Mouse (Mus musculus) limb, embryonic 14.5 days (tissue): ENCODE results near the gene Kcnab2. TPM values are rescaled to one million over a fixed set of nuclear protein-coding genes. Genes with fewer than 3 reads are reported as not detected.

Experiments used
- ATAC-seq: fragments of 200-750 bp; cut with Nextera tagmentation; 2 replicates; pipeline ENCODE4 v1.8.0; 2017; ENCODE audit warnings: low read depth, moderate number of reproducible peaks, moderate TSS enrichment; ENCODE audit not compliant: low FRiP score
- DNase-seq: peaks from one replicate; pipeline ENCODE4 v3.0.0-alpha.2; 2015; ENCODE audit warnings: low spot score
- H3K27ac ChIP-seq: fragments of 300-500 bp; sonication (generic); replicated peaks from 2 replicates; pipeline ENCODE4 v1.5.1; 2014; ENCODE audit warnings: low read depth, mild to moderate bottlenecking, low read length, moderate library complexity, mixed read lengths
- H3K27me3 ChIP-seq: fragments of 300-500 bp; sonication (generic); 2 replicates; pipeline ENCODE4 v1.6.1; 2014; ENCODE audit warnings: low read length, mixed read lengths; ENCODE audit not compliant: control insufficient read depth, insufficient read depth
- H3K36me3 ChIP-seq: fragments of 300-500 bp; sonication (generic); 2 replicates; pipeline ENCODE4 v1.6.1; 2014; ENCODE audit warnings: mild to moderate bottlenecking, low read length, moderate library complexity, mixed read lengths; ENCODE audit not compliant: control insufficient read depth, insufficient read depth
- H3K4me1 ChIP-seq: fragments of 300-500 bp; sonication (generic); 2 replicates; pipeline ENCODE4 v1.6.1; 2014; ENCODE audit warnings: antibody characterized with exemption, low read length, mixed read lengths; ENCODE audit not compliant: control insufficient read depth, insufficient read depth
- H3K4me2 ChIP-seq: fragments of 300-500 bp; sonication (generic); replicated peaks from 2 replicates; pipeline ENCODE4 v1.6.1; 2014; ENCODE audit warnings: low read depth, mild to moderate bottlenecking, low read length, moderate library complexity; ENCODE audit not compliant: severe bottlenecking
- H3K4me3 ChIP-seq: fragments of 300-500 bp; sonication (generic); replicated peaks from 2 replicates; pipeline ENCODE4 v1.5.1; 2014; ENCODE audit warnings: low read length
- H3K9ac ChIP-seq: fragments of 300-500 bp; sonication (generic); 2 replicates; pipeline ENCODE4 v1.6.1; 2014; ENCODE audit warnings: mild to moderate bottlenecking, low read depth, low read length, moderate library complexity; ENCODE audit not compliant: severe bottlenecking
- H3K9me3 ChIP-seq: fragments of 300-500 bp; sonication (generic); 2 replicates; pipeline ENCODE4 v1.6.1; 2016; ENCODE audit warnings: low read length; ENCODE audit not compliant: control insufficient read depth
- POLR2A ChIP-seq: fragments of 200-500 bp; IDR thresholded peaks from 2 replicates; pipeline ENCODE4 v1.8.0; 2012; ENCODE audit warnings: inconsistent platforms, mild to moderate bottlenecking, moderate library complexity, borderline replicate concordance; ENCODE audit not compliant: insufficient read depth, insufficient read length; ENCODE audit errors: extremely low read depth
- WGBS: fragments of 180-500 bp; shearing (Covaris S2); extraction: QIAGEN DNeasy Blood & Tissue Kit; methylation state at CpG from one replicate; pipeline ENCODE4 v1.1.7; 2014; 5-methylcytosine and 5-hydroxymethylcytosine counted together
- polyA plus RNA-seq, 2 experiments: library from polyadenylated mRNA; depleted of rRNA in 1 of 2; stranded (reverse) in 1 of 2; unstranded in 1 of 2; fragments of >200 nt; fragmentation: Nextera tagmentation in 1 of 2; extraction: Ambion mirVana in 1 of 2; gene quantifications; 2 replicates each; pipeline versions ENCODE4 v1.2.1 to v1.2.3; 2012 to 2014

The Kcnab2 gene
- polyA plus RNA-seq, 2 experiments = 4.6 to 7.2 TPM

DNA sequence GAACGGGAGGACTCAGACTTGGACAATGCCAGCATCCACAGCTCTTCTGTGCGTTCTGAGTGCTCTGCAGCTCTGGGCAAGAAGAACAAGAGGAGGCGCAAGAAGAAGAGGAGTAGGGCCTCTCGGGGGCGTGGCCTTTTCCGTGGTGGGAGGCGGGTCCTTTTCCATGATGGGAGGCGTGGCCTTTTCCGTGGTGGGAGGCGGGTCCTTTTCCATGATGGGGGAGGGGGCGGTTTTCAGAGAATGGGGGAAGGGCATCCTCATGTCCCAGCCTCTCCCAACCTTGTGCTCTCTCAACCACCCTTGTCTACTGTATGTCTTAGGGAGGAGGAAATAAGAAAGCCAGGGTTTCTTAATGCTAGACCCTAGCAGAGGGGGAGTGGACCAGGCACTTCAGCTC lies 118.0 kb downstream of the Kcnab2 start:
- H3K9me3 ChIP-seq = no peaks in the 10 kb centered on the region
- H3K9ac ChIP-seq = no peak overlapping the region
- no peaks in the 10 kb centered on the region for H3K36me3 ChIP-seq
- no peak for DNase-seq
- no peak overlapping the region for H3K27ac ChIP-seq
- ATAC-seq = no peak
- H3K4me2 ChIP-seq = no peak overlapping the region
- no peak for TF ChIP-seq POLR2A
- no peaks in the 10 kb centered on the region for H3K4me1 ChIP-seq
- H3K4me3 ChIP-seq = no peak overlapping the region
- WGBS = 8% methylated on average over 8 of the region's 11 CpGs
- H3K27me3 ChIP-seq = peaks cover 16% of the 10 kb centered on the region; the same call in 1 of the 2 replicates

DNA sequence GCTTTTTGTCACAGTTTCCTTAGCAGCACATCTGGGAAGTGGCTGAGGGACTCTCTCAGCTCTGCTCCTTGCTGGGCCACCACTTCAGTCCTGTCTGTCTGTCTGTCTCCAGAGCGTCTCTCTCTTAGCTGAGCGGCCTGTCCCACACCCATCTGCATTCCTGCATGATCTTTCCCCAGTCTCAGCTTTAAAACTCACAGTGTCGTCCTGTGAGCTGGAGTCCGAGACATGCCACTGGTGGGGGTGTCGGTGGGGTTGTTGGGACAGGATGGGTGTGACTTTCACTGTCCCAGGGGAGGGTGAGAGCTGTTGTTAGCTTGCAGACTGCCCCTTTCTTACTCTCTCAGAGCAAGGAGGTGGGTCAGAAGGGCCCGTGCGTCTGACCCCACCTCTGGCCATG lies 122.0 kb downstream of the Kcnab2 start:
- Histone ChIP-seq H3K27ac (no peak overlapping the region), H3K4me2 (no peak overlapping the region), H3K4me3 (no peak overlapping the region), H3K9me3 (no peaks in the 10 kb centered on the region), H3K36me3 (no peaks in the 10 kb centered on the region), H3K4me1 (no peaks in the 10 kb centered on the region), H3K27me3 (peaks cover 26% of the 10 kb centered on the region; the same call in 1 of the 2 replicates), H3K9ac (no peak overlapping the region)
- TF ChIP-seq POLR2A = no peak
- ATAC-seq (no peak), DNase-seq (no peak)
- 73% methylated on average over 7 of the region's 7 CpGs for whole genome bisulfite sequencing

DNA sequence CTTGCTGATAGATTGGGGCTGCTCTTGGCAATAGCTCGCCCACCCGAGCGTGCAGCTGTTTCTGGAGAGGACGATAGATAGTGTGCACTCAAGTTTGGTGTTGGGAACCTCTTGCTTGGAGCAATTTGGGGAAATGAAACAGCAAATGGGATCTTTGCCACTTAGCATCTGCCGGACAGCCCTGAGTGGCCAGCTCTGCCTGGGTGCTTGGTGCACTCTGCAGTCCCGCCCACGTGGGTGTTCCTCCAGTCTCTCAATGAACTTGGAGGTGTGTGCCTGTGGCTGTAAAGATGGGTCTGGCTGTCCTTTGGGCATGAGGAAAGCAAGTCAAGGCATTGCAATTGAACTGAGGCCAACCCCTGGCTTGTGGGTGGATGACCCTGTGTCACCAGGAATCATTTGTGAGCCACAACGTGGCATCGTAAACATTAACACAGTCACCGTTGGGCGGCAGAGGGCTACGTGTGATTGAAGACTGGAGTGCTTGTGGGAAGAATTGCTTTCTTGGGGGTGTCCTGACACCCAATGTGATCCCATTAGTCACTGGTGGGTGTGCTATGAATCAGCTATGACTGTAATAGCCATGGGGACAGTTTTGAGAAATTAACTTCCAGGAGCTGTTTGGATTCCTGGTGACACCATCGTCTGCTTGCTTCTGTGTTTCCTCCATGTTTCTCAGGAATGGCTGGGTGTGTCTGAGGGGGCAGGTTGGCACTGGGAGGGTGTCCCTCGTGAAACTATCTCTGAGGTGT lies 123.6 kb downstream of the Kcnab2 start:
- TF ChIP-seq POLR2A = no peak
- ATAC-seq = no peak
- H3K27ac ChIP-seq = no peak overlapping the region
- DNase-seq = no peak
- no peaks in the 10 kb centered on the region for H3K9me3 ChIP-seq
- no peak overlapping the region for H3K4me3 ChIP-seq
- no peaks in the 10 kb centered on the region for H3K4me1 ChIP-seq
- WGBS = 71% methylated on average over 14 of the region's 14 CpGs
- H3K36me3 ChIP-seq = no peaks in the 10 kb centered on the region
- no peak overlapping the region for H3K4me2 ChIP-seq
- H3K27me3 ChIP-seq = peaks cover 29% of the 10 kb centered on the region
- H3K9ac ChIP-seq = no peak overlapping the region

DNA sequence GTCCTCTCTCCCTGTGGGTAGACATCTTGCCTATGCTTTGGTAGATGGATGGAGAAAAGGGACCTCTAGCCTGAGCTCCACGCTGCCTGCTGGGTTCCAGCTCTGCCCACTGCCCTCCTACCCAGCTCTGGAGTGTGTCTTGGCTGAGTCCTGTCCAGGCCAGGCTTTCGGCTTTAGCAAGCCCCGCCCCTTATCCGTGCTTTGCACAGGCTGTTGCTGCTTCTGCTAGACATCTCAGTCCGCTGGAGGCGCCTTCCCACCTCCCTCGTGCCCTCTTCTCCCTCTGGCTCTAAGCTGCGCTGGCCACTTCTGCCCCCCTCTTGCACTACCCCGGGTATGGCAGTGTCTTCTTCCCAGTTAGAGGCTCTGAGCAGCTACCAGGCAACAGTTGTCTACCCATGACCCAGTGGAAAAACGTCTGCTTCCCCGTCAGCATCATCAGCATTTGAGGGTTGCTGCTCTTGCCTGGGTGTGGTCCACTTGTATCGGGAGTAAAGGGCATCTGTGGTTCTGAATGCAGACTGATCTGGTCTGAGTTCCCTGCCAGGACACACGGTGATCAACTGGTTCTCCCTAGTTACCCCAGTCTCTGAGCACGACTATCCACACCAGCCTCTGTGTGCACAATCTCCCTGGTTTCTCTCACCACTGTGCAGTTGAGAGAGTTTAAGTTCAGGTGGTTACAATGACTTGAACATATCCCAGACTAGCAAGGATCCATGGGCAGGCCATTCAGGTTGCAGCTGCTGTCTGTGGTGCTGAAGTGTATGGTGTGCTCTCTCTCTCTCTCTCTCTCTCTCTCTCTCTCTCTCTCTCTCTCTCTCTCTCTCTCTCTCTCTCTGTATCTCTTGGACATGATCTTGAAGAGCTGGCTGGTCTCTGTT lies 126.0 kb downstream of the Kcnab2 start:
- ATAC-seq (no peak), DNase-seq (peak; percentile 58)
- Histone ChIP-seq H3K9me3 (no peaks in the 10 kb centered on the region), H3K4me3 (no peak overlapping the region), H3K4me2 (no peak overlapping the region), H3K27ac (no peak overlapping the region), H3K9ac (no peak overlapping the region), H3K36me3 (no peaks in the 10 kb centered on the region), H3K4me1 (no peaks in the 10 kb centered on the region), H3K27me3 (peaks cover 25% of the 10 kb centered on the region)
- no peak for TF ChIP-seq POLR2A
- 11% methylated on average over 14 of the region's 14 CpGs for WGBS

DNA sequence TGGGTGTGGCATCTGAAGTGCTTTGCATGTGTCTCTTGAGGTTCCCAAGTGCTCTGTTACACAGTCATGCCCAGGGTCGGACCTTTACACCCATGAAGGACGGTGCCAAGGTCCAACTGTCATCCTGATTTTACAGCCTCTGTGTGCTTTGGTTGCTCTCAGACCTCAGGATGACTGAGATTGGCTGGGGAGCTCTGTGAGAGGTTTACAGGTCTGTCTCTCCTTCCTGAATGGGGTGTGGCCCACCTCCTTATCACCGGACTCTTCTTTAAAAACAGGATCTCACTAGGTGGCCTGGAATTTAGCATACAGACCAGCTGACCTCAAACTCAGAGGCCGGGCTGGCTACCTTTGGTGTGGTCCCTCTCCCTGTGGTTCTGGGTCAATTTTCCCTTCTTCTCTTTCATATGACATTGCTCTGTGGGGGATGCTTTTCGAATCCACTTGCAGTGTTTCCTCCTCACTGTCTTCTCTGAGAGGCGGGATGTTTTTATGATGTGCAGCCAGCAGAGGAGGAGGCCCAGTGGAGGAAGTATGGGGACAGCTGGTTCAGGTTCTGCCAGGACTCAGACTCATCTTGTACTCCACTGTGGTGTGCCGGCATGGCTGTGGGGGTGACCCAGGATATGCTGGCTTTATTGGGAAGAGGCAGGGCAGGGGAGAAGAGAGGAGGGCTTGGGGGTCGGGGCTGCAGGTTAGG lies 126.8 kb downstream of the Kcnab2 start:
- Histone ChIP-seq H3K4me3 (no peak overlapping the region), H3K9me3 (no peaks in the 10 kb centered on the region), H3K27ac (no peak overlapping the region), H3K4me2 (no peak overlapping the region), H3K27me3 (peaks cover 25% of the 10 kb centered on the region), H3K36me3 (no peaks in the 10 kb centered on the region), H3K9ac (no peak overlapping the region), H3K4me1 (no peaks in the 10 kb centered on the region)
- ATAC-seq (no peak), DNase-seq (no peak)
- 29% methylated on average over 8 of the region's 8 CpGs for WGBS
- TF ChIP-seq POLR2A = no peak
